8 mouse cellular contexts compared by ENCODE assay signal in the genomic region with DNA sequence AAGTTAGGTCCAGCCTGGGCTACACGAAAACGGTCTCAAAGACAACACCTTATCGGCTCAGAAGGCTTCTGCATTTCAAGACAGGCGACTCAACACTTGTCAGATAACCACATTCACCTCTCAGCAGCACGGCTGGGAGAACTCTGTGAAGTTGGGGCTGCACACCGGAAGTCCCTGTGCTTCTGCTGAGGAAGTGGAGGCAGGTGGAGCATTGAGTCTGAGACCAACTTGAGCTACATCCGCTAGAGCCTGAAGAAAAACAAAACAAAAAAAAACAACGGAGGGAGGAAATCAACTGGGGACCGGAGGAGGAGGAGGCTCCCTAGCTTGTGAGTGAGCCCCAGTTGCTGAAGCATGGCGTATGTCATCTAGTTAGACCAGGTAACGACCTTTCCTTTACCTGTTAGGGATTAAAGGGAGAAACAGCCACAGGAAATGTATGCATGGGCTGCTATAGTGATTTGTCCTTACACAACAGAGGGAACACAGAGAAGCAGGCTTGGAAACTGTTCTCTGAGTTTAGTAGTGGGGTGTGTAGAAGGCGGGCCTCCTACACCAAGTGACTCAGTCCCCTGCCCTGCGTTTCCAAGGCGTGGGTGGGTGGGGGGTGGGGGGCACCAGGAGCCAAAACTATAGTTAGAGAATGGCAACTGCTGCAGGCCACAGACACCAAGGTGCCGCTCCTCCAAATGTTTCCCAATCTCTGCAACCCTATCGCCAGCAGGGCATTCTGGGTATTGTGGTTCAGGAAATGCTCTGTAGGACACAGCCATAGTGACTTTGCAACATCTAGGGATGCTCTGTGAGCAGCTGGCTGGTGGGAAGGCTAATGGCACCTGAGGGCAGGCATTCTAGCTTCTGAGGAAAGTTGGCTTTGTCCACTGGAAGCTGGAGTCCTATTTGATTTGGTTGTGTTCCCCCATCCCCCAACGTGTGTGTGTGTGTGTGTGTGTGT. TPM values are rescaled to one million over a fixed set of nuclear protein-coding genes. Genes with fewer than 3 reads are reported as not detected.
DNase-seq lines count a peak whose midpoint lies in the region; ATAC-seq lines count a peak whose summit lies in the region.

A gene (plus strand): TSS at position 199 of the 955 bp plus-strand sequence.

- no peak within 1 kb of the TSS for H3K4me3 ChIP-seq in embryonic facial prominence, embryonic 12.5 days
- H3K4me3 ChIP-seq in heart, embryonic 13.5 days: no peak within 1 kb of the TSS
- no peak within 1 kb of the TSS for H3K4me3 ChIP-seq in midbrain, embryonic 10.5 days

- no peak for DNase-seq in urinary bladder, adult 2 months (ENCODE audit: low spot score)
- DNase-seq in urinary bladder, postnatal 10 days (ENCODE audit: low spot score): no peak
- DNase-seq in layer of hippocampus, postnatal 25 days (ENCODE audit: extremely low spot score in 1 of 2, low spot score in 1 of 2): no peak
- DNase-seq in midbrain, embryonic 10.5 days (ENCODE audit: low spot score): no peak
- peak; percentile 84 for DNase-seq in thymus, postnatal 14 days
- no peak for DNase-seq in ovary, postnatal 10 days (ENCODE audit: low spot score)

- 0 out of 2 replicates have a peak, but pooled peaks cover 1% of the 10 kb centered on the region for H3K4me1 ChIP-seq in embryonic facial prominence, embryonic 12.5 days
- H3K4me1 ChIP-seq in heart, embryonic 13.5 days: peaks cover 4% of the 10 kb centered on the region
- H3K4me1 ChIP-seq in midbrain, embryonic 10.5 days: peaks cover 3% of the 10 kb centered on the region

- H3K4me2 ChIP-seq in embryonic facial prominence, embryonic 12.5 days (replicated peaks): no peak within 1 kb of the TSS
- H3K4me2 ChIP-seq in heart, embryonic 13.5 days: no peak within 1 kb of the TSS; the same call in 1 of the 2 replicates

- no peak within 1 kb of the TSS for H3K27ac ChIP-seq in embryonic facial prominence, embryonic 12.5 days
- no peak within 1 kb of the TSS for H3K27ac ChIP-seq in heart, embryonic 13.5 days (replicated peaks)
- no peak within 1 kb of the TSS; the same call in 1 of the 2 replicates for H3K27ac ChIP-seq in midbrain, embryonic 10.5 days (replicated peaks)

- no peaks in the 10 kb centered on the region for H3K9me3 ChIP-seq in embryonic facial prominence, embryonic 12.5 days
- H3K9me3 ChIP-seq in heart, embryonic 13.5 days: no peaks in the 10 kb centered on the region
- no peaks in the 10 kb centered on the region for H3K9me3 ChIP-seq in midbrain, embryonic 10.5 days (replicated peaks)

- ATAC-seq in embryonic facial prominence, embryonic 12.5 days (ENCODE audit: insufficient number of reproducible peaks, insufficient read depth, low FRiP score, low TSS enrichment): no peak
- no peak for ATAC-seq in heart, embryonic 13.5 days (ENCODE audit: extremely low read depth, insufficient number of reproducible peaks, low FRiP score, low TSS enrichment)

- 79% methylated on average over 17 of the region's 17 CpGs for WGBS in embryonic facial prominence, embryonic 12.5 days
- 60% methylated on average over 17 of the region's 17 CpGs for WGBS in heart, embryonic 13.5 days
- WGBS in midbrain, embryonic 10.5 days: 79% methylated on average over 17 of the region's 17 CpGs

- H3K9ac ChIP-seq in embryonic facial prominence, embryonic 12.5 days: no peak within 1 kb of the TSS
- H3K9ac ChIP-seq in heart, embryonic 13.5 days: no peak within 1 kb of the TSS

- no peaks in the 10 kb centered on the region for H3K36me3 ChIP-seq in embryonic facial prominence, embryonic 12.5 days
- no peaks in the 10 kb centered on the region for H3K36me3 ChIP-seq in heart, embryonic 13.5 days
- H3K36me3 ChIP-seq in midbrain, embryonic 10.5 days: no peaks in the 10 kb centered on the region

- H3K27me3 ChIP-seq in embryonic facial prominence, embryonic 12.5 days: no peaks in the 10 kb centered on the region
- H3K27me3 ChIP-seq in heart, embryonic 13.5 days (replicated peaks): no peaks in the 10 kb centered on the region
- no peaks in the 10 kb centered on the region for H3K27me3 ChIP-seq in midbrain, embryonic 10.5 days (ENCODE audit: low read depth, poor library complexity, severe bottlenecking)

RNA-seq across cellular contexts. Expression of the gene that starts here (rescaled TPM):
- 285 and 328 TPM in 2 replicates for polyA plus RNA-seq in urinary bladder, adult 2 months (2012; rRNA removed)
- 659 and 677 TPM in 2 replicates for polyA plus RNA-seq in embryonic facial prominence, embryonic 12.5 days (2016; fragmentation: Nextera tagmentation; extraction: Ambion mirVana)
- 440 and 506 TPM in 2 replicates for polyA plus RNA-seq in heart, embryonic 13.5 days (2015; fragmentation: Nextera tagmentation; extraction: Ambion mirVana)
- 100 to 1,000 TPM; 112 to 124 TPM for total RNA-seq in layer of hippocampus, postnatal 25 days (2021)
- 762 and 839 TPM in 2 replicates for polyA plus RNA-seq in midbrain, embryonic 10.5 days (2016; fragmentation: Nextera tagmentation; extraction: Ambion mirVana)
